Mouse (Mus musculus): Measurements from ENCODE around the gene Pigb. TPM values are rescaled to one million over a fixed set of nuclear protein-coding genes. Genes with fewer than 3 reads are reported as not detected.
A peak's percentile ranks its signal among the peaks of the same experiment; 100 is the strongest.

Pigb gene
- total RNA-seq, 2 experiments from 2014 or later: 15.3 to 16.4 TPM

- DNase-seq (ENCODE audit: low spot score in 2 of 2): no peak
Measured at GRCm38 (mm10) chr9:73047906-73048305, 7.7 kb upstream of the Pigb start.

GRCm38 (mm10) chr9:73045711-73046110, 5.5 kb upstream of the Pigb start:
- DNase-seq (ENCODE audit: low spot score in 2 of 2): no peak

GRCm38 (mm10) chr9:73045204-73045603, 5.0 kb upstream of the Pigb start:
- DNase-seq (ENCODE audit: low spot score in 2 of 2): no peak

- peak; percentile 76 to 84 for DNase-seq (ENCODE audit: low spot score in 2 of 2)
Measured at GRCm38 (mm10) chr9:73044146-73045079, 4.2 kb upstream of the Pigb start, which contains the start of gene Rab27a. Rab27a (plus strand) TSS chr9:73044854.

GRCm38 (mm10) chr9:73039222-73039945, 794 bp downstream of the Pigb start:
- DNase-seq (ENCODE audit: low spot score in 2 of 2): peak; percentile 90 to 93

- DNase-seq (ENCODE audit: low spot score in 2 of 2): no peak
Measured at GRCm38 (mm10) chr9:73033406-73033805, 6.8 kb downstream of the Pigb start.

- DNase-seq (ENCODE audit: low spot score in 2 of 2): no peak
Measured at GRCm38 (mm10) chr9:73031421-73031820, 8.8 kb downstream of the Pigb start.

- no peak for DNase-seq (ENCODE audit: low spot score in 2 of 2)
Measured at GRCm38 (mm10) chr9:73030443-73030842, 9.7 kb downstream of the Pigb start.

- DNase-seq (ENCODE audit: low spot score in 2 of 2): peak in 1 of 2 experiments; percentile 17
Measured at GRCm38 (mm10) chr9:73025818-73026636, 14.2 kb downstream of the Pigb start.

GRCm38 (mm10) chr9:73020566-73021097, 19.5 kb downstream of the Pigb start:
- DNase-seq (ENCODE audit: low spot score in 2 of 2): no peak

- DNase-seq (ENCODE audit: low spot score in 2 of 2): no peak
Measured at GRCm38 (mm10) chr9:73019841-73020240, 20.3 kb downstream of the Pigb start.

GRCm38 (mm10) chr9:73014724-73015123, 25.5 kb downstream of the Pigb start:
- DNase-seq (ENCODE audit: low spot score in 2 of 2): peak in 1 of 2 experiments; percentile 13

- DNase-seq (ENCODE audit: low spot score in 2 of 2): no peak
Measured at GRCm38 (mm10) chr9:73012629-73013028, 27.5 kb downstream of the Pigb start.

- DNase-seq (ENCODE audit: low spot score in 2 of 2): no peak
Measured at GRCm38 (mm10) chr9:73008384-73008783, 31.8 kb downstream of the Pigb start.

GRCm38 (mm10) chr9:73006175-73006574, 34.0 kb downstream of the Pigb start:
- no peak for DNase-seq (ENCODE audit: low spot score in 2 of 2)

- no peak for DNase-seq (ENCODE audit: low spot score in 2 of 2)
Measured at GRCm38 (mm10) chr9:73005106-73005505, 35.1 kb downstream of the Pigb start.

GRCm38 (mm10) chr9:73004076-73004475, 36.1 kb downstream of the Pigb start:
- DNase-seq (ENCODE audit: low spot score in 2 of 2): no peak

GRCm38 (mm10) chr9:73002177-73002576, 38.0 kb downstream of the Pigb start:
- DNase-seq (ENCODE audit: low spot score in 2 of 2): peak in 1 of 2 experiments; percentile 21

GRCm38 (mm10) chr9:73001314-73002011, 38.7 kb downstream of the Pigb start:
- no peak for DNase-seq (ENCODE audit: low spot score in 2 of 2)

- no peak for DNase-seq (ENCODE audit: low spot score in 2 of 2)
Measured at GRCm38 (mm10) chr9:73000487-73000886, 39.7 kb downstream of the Pigb start.

Data from layer of hippocampus, postnatal 14 days (tissue).